Comparison of ENCODE assay signal across 10 mouse cellular contexts in genomic region chr7:45304869-45305268, GRCm38 (mm10). TPM values are rescaled to one million over a fixed set of nuclear protein-coding genes. Genes with fewer than 3 reads are reported as not detected.
DNase-seq lines count a peak whose midpoint lies in the region; ATAC-seq and TF ChIP-seq lines count a peak whose summit lies in the region.
"Had no signal": no experiment of that assay in that cellular context is flagged by ENCODE, and none has a peak within 500 bp of the region (broad histone marks: within the 10 kb centered on the region; RNA-seq: fewer than 3 reads in every experiment).

No protein-coding gene starts in this region.

- no peak overlapping the region for H3K27ac ChIP-seq in left cerebral cortex, adult 2 months
- no peak overlapping the region for H3K27ac ChIP-seq in embryonic facial prominence, embryonic 13.5 days
- no peak overlapping the region for H3K27ac ChIP-seq in intestine, embryonic 15.5 days
- H3K27ac ChIP-seq in neural tube, embryonic 14.5 days (ENCODE audit: low read depth, low read length), result no peak overlapping the region

- TF ChIP-seq CTCF in left cerebral cortex, adult 2 months (IDR thresholded peaks at IDR 0.05), result no peak

- intact Hi-C loops in left cerebral cortex, adult 2 months (cut with DNase I), result loop anchor here (5.0 kb wide), 2 partner anchors 57 to 92 kb away; partner anchors contain the start of gene Snrnp70
- intact Hi-C loops in left cerebral cortex, postnatal 14 days (cut with DNase I), result loop anchor here (5.0 kb wide), 2 partner anchors 37 to 62 kb away; partner anchors contain the start of gene Ppfia3

- H3K4me2 ChIP-seq in embryonic facial prominence, embryonic 13.5 days, result peak overlapping the region; percentile 27; the same call in 1 of the 2 replicates
- peak overlapping the region; percentile 30 for H3K4me2 ChIP-seq in intestine, embryonic 15.5 days (replicated peaks)
- peak overlapping the region; percentile 43 for H3K4me2 ChIP-seq in neural tube, embryonic 14.5 days (ENCODE audit: low read depth, low read length)

- H3K27me3 ChIP-seq in embryonic facial prominence, embryonic 13.5 days, result no peaks in the 10 kb centered on the region
- no peaks in the 10 kb centered on the region for H3K27me3 ChIP-seq in intestine, embryonic 15.5 days (replicated peaks)
- no peaks in the 10 kb centered on the region for H3K27me3 ChIP-seq in neural tube, embryonic 14.5 days (ENCODE audit: control insufficient read depth, insufficient read depth, low read length)

- H3K9me3 ChIP-seq in embryonic facial prominence, embryonic 13.5 days, result no peaks in the 10 kb centered on the region
- no peaks in the 10 kb centered on the region for H3K9me3 ChIP-seq in intestine, embryonic 15.5 days
- no peaks in the 10 kb centered on the region for H3K9me3 ChIP-seq in neural tube, embryonic 14.5 days (ENCODE audit: control insufficient read depth, low read length)

- H3K4me3 ChIP-seq in left cerebral cortex, adult 2 months, result 0 out of 2 replicates have a peak overlapping the region, but pooled peaks have one; percentile 5
- H3K4me3 ChIP-seq in embryonic facial prominence, embryonic 13.5 days, result no peak overlapping the region
- no peak overlapping the region; the same call in 1 of the 2 replicates for H3K4me3 ChIP-seq in intestine, embryonic 15.5 days (replicated peaks)
- H3K4me3 ChIP-seq in neural tube, embryonic 14.5 days (ENCODE audit: low read depth, low read length), result peak overlapping the region; percentile 10; the same call in 1 of the 2 replicates
- H3K4me3 ChIP-seq: erythroblast, embryonic 14.5 days had no signal

- ATAC-seq in embryonic facial prominence, embryonic 13.5 days (ENCODE audit: insufficient number of reproducible peaks, insufficient read depth, low FRiP score, low TSS enrichment, low read depth), result peak; percentile 23; the same call in 1 of the 2 replicates
- ATAC-seq in intestine, embryonic 15.5 days, result peak; percentile 41
- no peak for ATAC-seq in neural tube, embryonic 14.5 days (ENCODE audit: low read depth)
- no peak for ATAC-seq in CD4-positive, CD25-positive, alpha-beta regulatory T cell, adult 4 months
- ATAC-seq in frontal cortex, adult (ENCODE audit: low TSS enrichment), result no peak

- peaks cover 23% of the 10 kb centered on the region for H3K4me1 ChIP-seq in embryonic facial prominence, embryonic 13.5 days
- H3K4me1 ChIP-seq in intestine, embryonic 15.5 days (replicated peaks), result peaks cover 10% of the 10 kb centered on the region
- 0 out of 2 replicates have a peak, but pooled peaks cover 6% of the 10 kb centered on the region for H3K4me1 ChIP-seq in neural tube, embryonic 14.5 days (ENCODE audit: control insufficient read depth, insufficient read depth, low read length)

- no peak for DNase-seq in left cerebral cortex, adult 2 months (ENCODE audit: extremely low spot score in 1 of 2, low spot score in 2 of 2)
- no peak for DNase-seq in left cerebral cortex, postnatal 14 days (ENCODE audit: low spot score in 2 of 2)
- DNase-seq in frontal cortex, postnatal 10 days (ENCODE audit: low spot score in 2 of 2), result no peak

- H3K36me3 ChIP-seq in embryonic facial prominence, embryonic 13.5 days, result peaks cover 35% of the 10 kb centered on the region
- H3K36me3 ChIP-seq in intestine, embryonic 15.5 days, result 0 out of 2 replicates have a peak, but pooled peaks cover 7% of the 10 kb centered on the region
- no peaks in the 10 kb centered on the region for H3K36me3 ChIP-seq in neural tube, embryonic 14.5 days (ENCODE audit: control insufficient read depth, insufficient read depth, low read length)

- WGBS in embryonic facial prominence, embryonic 13.5 days, result 21% methylated on average over 11 of the region's 13 CpGs
- WGBS in intestine, embryonic 15.5 days, result 27% methylated on average over 11 of the region's 13 CpGs
- WGBS in neural tube, embryonic 14.5 days, result 16% methylated on average over 11 of the region's 13 CpGs

- H3K9ac ChIP-seq in embryonic facial prominence, embryonic 13.5 days, result no peak overlapping the region; the same call in 1 of the 2 replicates
- H3K9ac ChIP-seq in intestine, embryonic 15.5 days, result no peak overlapping the region
- no peak overlapping the region; the same call in 1 of the 2 replicates for H3K9ac ChIP-seq in neural tube, embryonic 14.5 days (replicated peaks; ENCODE audit: low read depth, low read length)

RNA-seq across cellular contexts. Expression of gene Slc6a21, which starts 27.6 kb away (rescaled TPM):
- total RNA-seq in left cerebral cortex, adult 2 months (2021), result under 1 TPM in 1 of 2 experiments, not detected in 1; 0.23 TPM
- under 1 TPM; 0.40 to 0.59 TPM for total RNA-seq in left cerebral cortex, postnatal 14 days (2021)
- not detected in 2 replicates for polyA plus RNA-seq in embryonic facial prominence, embryonic 13.5 days (2015; fragmentation: Nextera tagmentation; extraction: Ambion mirVana)
- polyA plus RNA-seq in intestine, embryonic 15.5 days (2015; fragmentation: Nextera tagmentation; extraction: Ambion mirVana), result not detected in 2 replicates
- not detected in 2 replicates for polyA plus RNA-seq in neural tube, embryonic 14.5 days (2014; fragmentation: Nextera tagmentation; extraction: Ambion mirVana)
- not detected for polyA plus RNA-seq in CD4-positive, CD25-positive, alpha-beta regulatory T cell, adult 4 months (2017; shearing (Covaris generic))
- total RNA-seq: neutrophil, adult 5-6 weeks had no signal
- polyA plus RNA-seq: erythroblast, embryonic 14.5 days had no signal

RNA-seq across cellular contexts. Expression of gene Trpm4, which starts 28.7 kb away (rescaled TPM):
- total RNA-seq in left cerebral cortex, adult 2 months (2021), result 10 to 100 TPM; 18.5 to 24.6 TPM
- 10 to 100 TPM; 19.5 to 21.3 TPM for total RNA-seq in left cerebral cortex, postnatal 14 days (2021)
- polyA plus RNA-seq in embryonic facial prominence, embryonic 13.5 days (2015; fragmentation: Nextera tagmentation; extraction: Ambion mirVana), result 17.8 and 23.8 TPM in 2 replicates
- polyA plus RNA-seq in intestine, embryonic 15.5 days (2015; fragmentation: Nextera tagmentation; extraction: Ambion mirVana), result 20.4 and 29.1 TPM in 2 replicates
- polyA plus RNA-seq in neural tube, embryonic 14.5 days (2014; fragmentation: Nextera tagmentation; extraction: Ambion mirVana), result 9.1 and 10.9 TPM in 2 replicates
- polyA plus RNA-seq in CD4-positive, CD25-positive, alpha-beta regulatory T cell, adult 4 months (2017; shearing (Covaris generic)), result 10 to 100 TPM; 11.7 to 15.9 TPM

RNA-seq across cellular contexts. Expression of gene Hrc, which starts 30.2 kb away (rescaled TPM):
- under 1 TPM; 0.23 to 0.61 TPM for total RNA-seq in left cerebral cortex, adult 2 months (2021)
- total RNA-seq in left cerebral cortex, postnatal 14 days (2021), result 1 to 10 TPM in 1 of 2 experiments, under 1 TPM in 1; 0.99 to 1.2 TPM
- 2.2 and 2.9 TPM in 2 replicates for polyA plus RNA-seq in embryonic facial prominence, embryonic 13.5 days (2015; fragmentation: Nextera tagmentation; extraction: Ambion mirVana)
- 0.97 and 1.2 TPM in 2 replicates for polyA plus RNA-seq in intestine, embryonic 15.5 days (2015; fragmentation: Nextera tagmentation; extraction: Ambion mirVana)
- polyA plus RNA-seq in neural tube, embryonic 14.5 days (2014; fragmentation: Nextera tagmentation; extraction: Ambion mirVana), result 0.13 and 0.52 TPM in 2 replicates
- polyA plus RNA-seq in CD4-positive, CD25-positive, alpha-beta regulatory T cell, adult 4 months (2017; shearing (Covaris generic)), result not detected
- total RNA-seq: neutrophil, adult 5-6 weeks had no signal
- polyA plus RNA-seq: erythroblast, embryonic 14.5 days had no signal

Comparison
In these comparisons a context has a peak if more than half of its experiments do, and no peak if none do; other contexts are left out.
1. H3K4me3 ChIP-seq: peak in left cerebral cortex, adult 2 months (single experiment) and neural tube, embryonic 14.5 days (single experiment); none in embryonic facial prominence, embryonic 13.5 days (single experiment) and intestine, embryonic 15.5 days (single experiment).
2. ATAC-seq: peak in embryonic facial prominence, embryonic 13.5 days (single experiment) and intestine, embryonic 15.5 days (single experiment); none in neural tube, embryonic 14.5 days (single experiment), CD4-positive, CD25-positive, alpha-beta regulatory T cell, adult 4 months (single experiment) and frontal cortex, adult (single experiment).
3. Peak in every context shown above with its lines, with median percentiles within 50 percentile points of each other: H3K4me2 ChIP-seq.